Mouse (Mus musculus) neural tube, embryonic 14.5 days (tissue): ENCODE data around the gene Vstm2b. TPM values are rescaled to one million over a fixed set of nuclear protein-coding genes. Genes with fewer than 3 reads are reported as not detected.

Experiments used
- ATAC-seq: fragments of 200-750 bp; cut with Nextera tagmentation; 2 replicates; pipeline ENCODE4 v1.8.0; 2017; ENCODE audit warnings: low read depth, mild to moderate bottlenecking, moderate TSS enrichment, moderate library complexity
- H3K27ac ChIP-seq: fragments of 300-500 bp; sonication (generic); 2 replicates; pipeline ENCODE4 v1.5.1; 2014; ENCODE audit warnings: low read depth, mild to moderate bottlenecking, control low read depth, low read length, moderate library complexity, mixed read lengths
- H3K27me3 ChIP-seq: fragments of 300-500 bp; sonication (generic); 2 replicates; pipeline ENCODE4 v1.6.1; 2014; ENCODE audit warnings: low read length; ENCODE audit not compliant: control insufficient read depth, insufficient read depth
- H3K36me3 ChIP-seq: fragments of 300-500 bp; sonication (generic); 2 replicates; pipeline ENCODE4 v1.6.1; 2014; ENCODE audit warnings: low read length, mixed read lengths; ENCODE audit not compliant: control insufficient read depth, insufficient read depth
- H3K4me1 ChIP-seq: fragments of 300-500 bp; sonication (generic); 2 replicates; pipeline ENCODE4 v1.6.1; 2014; ENCODE audit warnings: low read length; ENCODE audit not compliant: control insufficient read depth, insufficient read depth
- H3K4me2 ChIP-seq: fragments of 300-500 bp; sonication (generic); 2 replicates; pipeline ENCODE4 v1.6.1; 2014; ENCODE audit warnings: mild to moderate bottlenecking, low read depth, low read length, control low read depth
- H3K4me3 ChIP-seq: fragments of 300-500 bp; sonication (generic); 2 replicates; pipeline ENCODE4 v1.5.1; 2014; ENCODE audit warnings: low read depth, low read length, control low read depth, mixed read lengths
- H3K9ac ChIP-seq: fragments of 300-500 bp; sonication (generic); replicated peaks from 2 replicates; pipeline ENCODE4 v1.6.1; 2014; ENCODE audit warnings: low read depth, mild to moderate bottlenecking, control low read depth, low read length, mixed read lengths
- H3K9me3 ChIP-seq: fragments of 300-500 bp; sonication (generic); 2 replicates; pipeline ENCODE4 v1.6.1; 2016; ENCODE audit warnings: low read length; ENCODE audit not compliant: control insufficient read depth
- WGBS: fragments of 180-500 bp; shearing (Covaris S2); extraction: QIAGEN DNeasy Blood & Tissue Kit; methylation state at CpG from one replicate; pipeline ENCODE4 v1.1.7; 2014; 5-methylcytosine and 5-hydroxymethylcytosine counted together
- polyA plus RNA-seq: library from polyadenylated mRNA; unstranded; fragments of >200 nt; fragmentation: Nextera tagmentation; extraction: Ambion mirVana; gene quantifications from 2 replicates; pipeline ENCODE4 v1.2.1, GENCODE M21; 2014

The Vstm2b gene
- polyA plus RNA-seq, 1 experiment from 2014 or later = 39.5 TPM

GRCm38 (mm10) chr7:40901201-40901600 is 3.1 kb downstream of the Vstm2b start:
- H3K27ac ChIP-seq = no peak overlapping the region
- peak; percentile 86 for ATAC-seq
- H3K9ac ChIP-seq = 0 out of 2 replicates have a peak overlapping the region, but pooled peaks have one; percentile 21
- peaks cover 17% of the 10 kb centered on the region; the same call in 1 of the 2 replicates for H3K4me1 ChIP-seq
- H3K27me3 ChIP-seq = peaks cover 10% of the 10 kb centered on the region
- no peaks in the 10 kb centered on the region for H3K9me3 ChIP-seq
- H3K4me2 ChIP-seq = peak overlapping the region; percentile 93
- H3K4me3 ChIP-seq = peak overlapping the region; percentile 70
- WGBS = 1% methylated on average over 16 of the region's 16 CpGs
- no peaks in the 10 kb centered on the region for H3K36me3 ChIP-seq

GRCm38 (mm10) chr7:40902506-40902905 is 4.4 kb downstream of the Vstm2b start:
- Histone ChIP-seq H3K9me3 (no peaks in the 10 kb centered on the region), H3K4me3 (peak overlapping the region; percentile 32), H3K4me1 (peaks cover 17% of the 10 kb centered on the region; the same call in 1 of the 2 replicates), H3K36me3 (no peaks in the 10 kb centered on the region), H3K27ac (no peak overlapping the region), H3K9ac (peak overlapping the region; percentile 50), H3K4me2 (peak overlapping the region; percentile 93), H3K27me3 (peaks cover 8% of the 10 kb centered on the region; the same call in 1 of the 2 replicates)
- no peak for ATAC-seq
- WGBS = 2% methylated on average over 28 of the region's 28 CpGs

GRCm38 (mm10) chr7:40906484-40906883 is 8.4 kb downstream of the Vstm2b start:
- Histone ChIP-seq H3K4me1 (peaks cover 3% of the 10 kb centered on the region; the same call in 1 of the 2 replicates), H3K27ac (no peak overlapping the region), H3K4me3 (no peak overlapping the region), H3K36me3 (no peaks in the 10 kb centered on the region), H3K9ac (no peak overlapping the region), H3K27me3 (0 out of 2 replicates have a peak, but pooled peaks cover 4% of the 10 kb centered on the region), H3K4me2 (no peak overlapping the region), H3K9me3 (no peaks in the 10 kb centered on the region)
- WGBS = 74% methylated on average over 1 of the region's 1 CpGs
- no peak for ATAC-seq

- no peaks in the 10 kb centered on the region for H3K36me3 ChIP-seq
- ATAC-seq = no peak
- 95% methylated on average over 3 of the region's 3 CpGs for WGBS
- H3K27ac ChIP-seq = no peak overlapping the region
- no peaks in the 10 kb centered on the region for H3K9me3 ChIP-seq
- no peak overlapping the region for H3K4me2 ChIP-seq
- H3K4me3 ChIP-seq = no peak overlapping the region
- H3K4me1 ChIP-seq = no peaks in the 10 kb centered on the region
- H3K27me3 ChIP-seq = no peaks in the 10 kb centered on the region
- H3K9ac ChIP-seq = no peak overlapping the region
These were observed 18.6 kb downstream of the Vstm2b start for GRCm38 (mm10) chr7:40916761-40917160.

GRCm38 (mm10) chr7:40920118-40920517 is 22.0 kb downstream of the Vstm2b start:
- Histone ChIP-seq H3K4me2 (no peak overlapping the region), H3K4me1 (no peaks in the 10 kb centered on the region), H3K36me3 (no peaks in the 10 kb centered on the region), H3K27me3 (no peaks in the 10 kb centered on the region), H3K9me3 (no peaks in the 10 kb centered on the region), H3K27ac (no peak overlapping the region), H3K4me3 (no peak overlapping the region), H3K9ac (no peak overlapping the region)
- ATAC-seq = no peak
- 81% methylated on average over 2 of the region's 2 CpGs for WGBS

- no peaks in the 10 kb centered on the region for H3K4me1 ChIP-seq
- WGBS = 88% methylated on average over 6 of the region's 6 CpGs
- H3K36me3 ChIP-seq = no peaks in the 10 kb centered on the region
- H3K4me3 ChIP-seq = no peak overlapping the region
- H3K9ac ChIP-seq = no peak overlapping the region
- ATAC-seq = no peak
- no peaks in the 10 kb centered on the region for H3K27me3 ChIP-seq
- no peak overlapping the region for H3K27ac ChIP-seq
- H3K4me2 ChIP-seq = no peak overlapping the region
- H3K9me3 ChIP-seq = no peaks in the 10 kb centered on the region
These were observed 23.2 kb downstream of the Vstm2b start for GRCm38 (mm10) chr7:40921281-40921680.

GRCm38 (mm10) chr7:40922871-40923270 is 24.7 kb downstream of the Vstm2b start:
- no peak overlapping the region for H3K4me2 ChIP-seq
- no peaks in the 10 kb centered on the region for H3K9me3 ChIP-seq
- H3K27ac ChIP-seq = no peak overlapping the region
- H3K4me3 ChIP-seq = no peak overlapping the region
- no peak overlapping the region for H3K9ac ChIP-seq
- H3K36me3 ChIP-seq = no peaks in the 10 kb centered on the region
- no peaks in the 10 kb centered on the region for H3K27me3 ChIP-seq
- 81% methylated on average over 4 of the region's 4 CpGs for WGBS
- H3K4me1 ChIP-seq = no peaks in the 10 kb centered on the region
- ATAC-seq = no peak

GRCm38 (mm10) chr7:40928391-40928790 is 30.3 kb downstream of the Vstm2b start:
- no peaks in the 10 kb centered on the region for H3K4me1 ChIP-seq
- H3K27me3 ChIP-seq = no peaks in the 10 kb centered on the region
- no peak overlapping the region for H3K9ac ChIP-seq
- no peak overlapping the region for H3K4me3 ChIP-seq
- H3K4me2 ChIP-seq = no peak overlapping the region
- no peak for ATAC-seq
- H3K36me3 ChIP-seq = no peaks in the 10 kb centered on the region
- WGBS = 86% methylated on average over 2 of the region's 2 CpGs
- H3K27ac ChIP-seq = no peak overlapping the region
- no peaks in the 10 kb centered on the region for H3K9me3 ChIP-seq

- H3K4me3 ChIP-seq = no peak overlapping the region
- H3K4me2 ChIP-seq = no peak overlapping the region
- H3K27me3 ChIP-seq = no peaks in the 10 kb centered on the region
- no peaks in the 10 kb centered on the region for H3K36me3 ChIP-seq
- no peak overlapping the region for H3K27ac ChIP-seq
- H3K4me1 ChIP-seq = no peaks in the 10 kb centered on the region
- ATAC-seq = no peak
- H3K9ac ChIP-seq = no peak overlapping the region
- 43% methylated on average over 4 of the region's 4 CpGs for WGBS
- no peaks in the 10 kb centered on the region for H3K9me3 ChIP-seq
These were observed 38.6 kb downstream of the Vstm2b start for GRCm38 (mm10) chr7:40936617-40937212.
